Mouse (Mus musculus) thymus, postnatal 25 days (tissue): ENCODE measurements at regions not wholly inside any gene's neighbourhood (a gene's known extent, or its start where the extent isn't known, plus 50 kb on each side); places are given as distances from the start of the nearest gene placed in this dataset.
A peak's percentile ranks its signal among the peaks of the same experiment; 100 is the strongest.
"Not testable (repeated sequence)": the region's sequence is repeated elsewhere in the genome, so short reads cannot be mapped to it uniquely, and the experiment has no call there.

Experiments used
- DNase-seq: peaks from one replicate; pipeline ENCODE4 v3.0.0; 2022

DNA sequence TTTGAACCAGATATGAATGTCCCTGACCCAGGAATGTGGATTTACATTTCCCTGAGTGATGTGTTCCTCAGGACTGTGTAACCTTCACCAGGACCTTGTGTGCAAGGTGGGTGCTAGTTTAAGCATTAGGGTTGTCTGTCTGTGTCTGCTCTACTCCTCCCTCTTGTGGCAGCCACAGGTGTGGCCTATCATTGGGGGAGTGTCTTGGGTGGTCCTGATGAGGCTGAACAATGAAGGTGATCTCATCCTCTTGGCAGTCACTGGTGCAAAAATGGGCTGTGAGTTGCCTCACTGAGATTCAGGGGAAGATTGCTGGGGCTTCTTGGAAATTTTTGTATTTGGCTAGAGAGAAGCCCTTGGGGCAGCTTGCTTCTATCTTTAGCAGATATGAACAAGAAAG is 179.4 kb upstream of the Ube2e1 start:
- peak; percentile 53 for DNase-seq

- no peak for DNase-seq
These were observed 176.6 kb upstream of the Ube2e1 start for GRCm38 (mm10) chr14:18508359-18508647.

DNA sequence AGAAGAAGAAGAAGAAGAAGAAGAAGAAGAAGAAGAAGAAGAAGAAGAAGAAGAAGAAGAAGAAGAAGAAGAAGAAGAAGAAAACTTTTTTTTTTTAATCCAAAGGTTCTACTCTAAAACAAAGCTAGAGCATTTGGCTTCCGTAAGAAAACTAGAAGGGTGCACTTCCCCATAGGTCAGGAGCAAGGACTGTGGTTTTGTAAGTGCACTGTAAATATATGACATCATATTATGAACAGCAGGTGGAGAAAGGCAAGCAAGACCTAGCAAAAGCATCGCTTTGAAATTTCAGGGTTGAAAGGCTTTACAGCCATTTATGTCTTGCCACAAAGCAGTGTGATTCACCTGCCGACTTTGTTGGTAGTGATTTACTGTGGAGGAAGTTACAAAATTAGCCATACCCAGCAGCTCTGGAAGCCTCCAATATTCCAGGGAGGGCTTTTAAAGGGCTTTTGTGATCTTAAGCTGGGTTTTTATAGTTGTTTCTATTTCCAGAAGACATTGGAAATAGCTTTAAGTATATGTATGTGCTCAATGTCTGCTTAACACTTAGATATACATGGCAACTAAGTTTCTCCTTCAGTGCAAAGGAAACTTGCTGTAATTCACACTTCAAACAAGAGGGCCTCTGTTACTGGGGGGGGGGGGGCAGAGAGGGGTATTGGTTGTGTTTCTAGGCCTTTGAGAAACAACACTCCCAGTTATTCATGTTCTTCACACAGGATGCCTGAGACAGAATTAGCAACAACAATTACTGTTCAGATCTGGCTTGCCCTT is 176.1 kb upstream of the Ube2e1 start:
- no peak for DNase-seq

GRCm38 (mm10) chr14:18506168-18506567 is 174.5 kb upstream of the Ube2e1 start:
- DNase-seq = peak; percentile 25

DNA sequence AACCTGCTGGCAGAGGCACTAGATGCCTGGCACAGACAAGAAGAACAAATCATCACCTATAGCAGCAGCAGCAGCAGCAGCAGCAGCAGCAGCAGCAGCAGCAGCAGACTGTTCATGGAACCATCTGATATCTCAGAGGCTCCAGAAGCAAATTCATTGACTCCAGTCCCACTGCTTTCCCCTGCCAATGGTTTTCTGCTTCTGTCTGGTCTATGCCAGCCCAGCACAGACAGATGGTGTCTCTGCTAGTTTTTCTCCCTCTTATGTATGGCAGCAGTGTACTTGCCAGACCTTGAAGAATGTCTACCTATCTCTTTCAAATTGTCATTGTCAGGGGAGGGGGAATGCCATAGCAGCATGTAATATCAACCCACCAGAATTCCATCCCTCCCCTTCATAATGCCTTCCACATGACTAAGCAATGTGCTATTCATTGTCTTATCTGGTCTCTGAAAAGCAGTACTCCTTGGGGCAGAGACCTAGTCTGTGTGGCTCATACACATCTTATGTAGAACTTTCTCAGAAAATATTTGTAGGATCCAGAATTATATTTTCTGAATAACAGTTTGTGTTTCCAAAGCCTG is 168.7 kb upstream of the Ube2e1 start:
- no peak for DNase-seq

DNA sequence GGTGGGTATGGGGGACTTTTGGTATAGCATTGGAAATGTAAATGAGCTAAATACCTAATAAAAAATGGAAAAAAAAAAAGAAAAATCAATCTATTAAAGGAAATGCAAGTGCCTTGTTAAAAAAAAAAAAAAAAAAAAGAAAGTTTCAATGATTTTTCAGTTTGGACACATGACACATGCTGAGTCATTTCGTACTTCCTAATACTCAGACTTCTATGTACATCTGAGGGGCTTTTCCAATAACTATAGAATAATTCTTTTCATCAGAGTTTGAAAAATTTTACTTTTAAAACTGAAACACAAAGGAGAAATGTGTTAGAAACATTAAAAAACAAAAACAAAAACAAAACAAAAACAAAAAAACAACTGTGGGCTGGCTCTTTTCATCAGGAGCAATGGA is 162.4 kb upstream of the Ube2e1 start:
- no peak for DNase-seq

DNA sequence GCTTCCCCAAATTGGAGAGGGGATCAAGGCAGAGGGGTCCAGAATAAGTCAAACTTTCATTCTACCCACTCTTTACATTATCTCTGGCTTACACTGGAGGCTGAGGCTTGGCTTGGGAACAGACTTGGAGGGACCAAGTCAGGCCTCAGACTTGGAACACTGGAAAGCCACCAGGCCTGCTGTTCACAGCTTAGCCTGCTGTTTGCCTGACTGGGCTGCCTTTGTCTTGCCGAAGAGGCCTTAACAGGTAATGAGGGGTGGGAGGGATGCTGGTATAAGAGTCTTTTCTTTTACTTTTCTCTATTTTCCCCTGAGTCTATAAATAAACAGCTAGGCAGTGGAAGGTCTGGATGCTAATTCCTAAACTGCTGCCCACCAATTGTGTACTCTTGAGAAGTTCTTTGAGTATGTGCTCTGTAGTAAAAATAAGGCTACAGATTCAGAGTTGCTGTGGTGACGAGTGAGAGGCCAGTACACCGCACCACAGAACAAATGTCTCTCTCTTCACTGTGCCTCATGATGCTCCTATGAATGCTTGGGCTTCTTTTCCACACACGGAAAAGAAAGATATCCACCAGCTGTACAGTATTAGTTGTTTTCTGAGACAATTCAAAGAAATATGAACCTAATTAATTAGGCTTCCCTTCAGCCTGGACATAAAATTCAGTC is 154.6 kb upstream of the Ube2e1 start:
- DNase-seq = no peak

GRCm38 (mm10) chr14:18485526-18485925 is 153.9 kb upstream of the Ube2e1 start:
- no peak for DNase-seq

GRCm38 (mm10) chr14:18476795-18477320 is 145.2 kb upstream of the Ube2e1 start:
- DNase-seq = no peak

DNA sequence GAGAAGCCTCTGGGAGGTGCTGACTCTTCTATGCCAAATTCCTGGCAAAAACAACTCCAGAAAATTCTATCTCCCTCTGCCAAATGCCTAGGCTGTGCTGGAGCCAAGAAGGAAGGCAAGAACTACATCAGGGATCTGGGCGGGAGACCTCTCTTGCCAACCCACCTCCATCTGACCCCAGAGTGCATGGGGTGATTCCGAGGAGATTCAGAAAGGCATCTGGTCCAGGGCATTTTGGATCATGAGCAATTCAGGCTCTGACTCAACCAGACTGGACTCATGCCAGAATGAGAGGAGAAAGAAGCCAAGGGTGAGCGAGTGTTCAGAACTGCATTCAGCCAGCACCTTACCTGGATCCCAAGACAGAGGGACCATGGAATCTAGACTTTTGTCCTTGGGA is 137.0 kb upstream of the Ube2e1 start:
- no peak for DNase-seq

- not testable (repeated sequence) for DNase-seq
These were observed 135.2 kb upstream of the Ube2e1 start for GRCm38 (mm10) chr14:18466864-18467263.

DNA sequence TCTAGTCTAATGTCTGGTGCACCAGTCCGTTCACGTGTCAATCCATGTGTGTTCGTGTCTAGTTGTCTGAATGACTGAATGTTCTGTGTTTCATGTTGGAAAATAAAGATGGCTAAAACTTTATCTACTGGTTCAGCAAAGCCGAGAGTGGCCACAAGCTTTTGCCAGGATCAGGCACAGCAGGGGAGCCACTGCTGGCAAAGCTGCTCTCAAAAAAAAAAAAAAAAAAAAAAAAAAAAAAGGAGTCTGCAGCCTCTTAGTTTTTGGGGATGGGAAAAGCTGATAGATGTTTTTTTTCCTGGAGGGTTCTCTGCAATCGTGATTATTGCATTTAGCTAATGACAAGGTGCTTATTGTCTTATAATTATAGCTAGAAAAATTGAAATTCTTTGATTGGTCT is 132.5 kb upstream of the Ube2e1 start:
- not testable (repeated sequence) for DNase-seq

DNA sequence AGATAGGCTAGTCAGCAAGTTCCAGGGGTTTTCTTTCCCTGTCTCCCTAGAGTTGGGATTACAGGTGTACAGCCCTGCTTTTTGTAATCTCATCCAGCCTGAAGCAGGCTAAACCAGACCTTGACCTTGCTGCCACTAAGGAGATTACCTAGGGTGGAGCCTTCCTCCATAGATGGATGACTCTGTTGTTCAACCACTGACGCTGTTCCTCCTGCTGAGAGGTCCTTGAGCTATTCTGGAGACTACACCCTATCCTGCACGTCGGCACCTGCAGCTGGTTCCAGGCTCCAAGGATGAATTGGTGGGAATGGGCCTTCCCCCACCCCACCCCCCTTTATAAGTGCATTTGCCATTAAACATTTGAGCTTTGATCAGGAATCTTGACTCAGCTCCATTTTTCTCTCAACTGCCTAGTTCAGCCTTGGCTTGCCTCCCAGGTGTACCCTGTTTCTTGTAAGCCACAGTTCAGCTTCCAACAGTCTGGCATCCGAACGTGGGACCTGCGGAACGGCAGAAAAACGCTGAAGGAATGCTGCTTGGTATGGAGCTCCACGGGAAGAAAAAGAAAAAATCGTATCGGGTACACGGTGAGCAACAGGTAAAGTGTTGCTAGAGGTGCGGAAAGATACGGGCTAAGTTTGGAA is 131.7 kb upstream of the Ube2e1 start:
- DNase-seq = no peak

GRCm38 (mm10) chr14:18462381-18462780 is 130.7 kb upstream of the Ube2e1 start:
- DNase-seq = no peak

- DNase-seq = no peak
These were observed 117.0 kb upstream of the Ube2e1 start for GRCm38 (mm10) chr14:18448666-18449065.

DNA sequence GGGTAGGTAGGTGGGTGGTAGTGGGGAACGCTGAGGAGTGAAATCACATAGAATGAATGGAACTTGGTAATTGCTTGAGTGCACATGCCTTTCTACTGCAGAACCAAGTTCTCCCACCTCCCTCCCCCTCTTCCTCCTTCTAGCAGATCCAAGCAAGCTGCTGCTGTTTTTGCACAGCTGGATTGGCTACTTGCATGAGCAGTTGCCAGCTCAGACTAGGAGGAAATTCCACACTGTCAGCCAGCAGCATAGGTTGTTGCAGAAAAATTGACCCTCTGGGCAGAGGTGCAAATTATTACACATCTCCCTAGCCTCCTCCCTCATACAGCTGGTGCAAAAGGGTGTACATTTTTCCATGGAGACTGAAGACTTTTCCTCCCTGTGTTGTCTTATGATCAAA is 112.8 kb upstream of the Ube2e1 start:
- no peak for DNase-seq

GRCm38 (mm10) chr14:18428968-18429367 is 97.3 kb upstream of the Ube2e1 start:
- not testable (repeated sequence) for DNase-seq

GRCm38 (mm10) chr14:18425887-18426286 is 94.2 kb upstream of the Ube2e1 start:
- no peak for DNase-seq

DNA sequence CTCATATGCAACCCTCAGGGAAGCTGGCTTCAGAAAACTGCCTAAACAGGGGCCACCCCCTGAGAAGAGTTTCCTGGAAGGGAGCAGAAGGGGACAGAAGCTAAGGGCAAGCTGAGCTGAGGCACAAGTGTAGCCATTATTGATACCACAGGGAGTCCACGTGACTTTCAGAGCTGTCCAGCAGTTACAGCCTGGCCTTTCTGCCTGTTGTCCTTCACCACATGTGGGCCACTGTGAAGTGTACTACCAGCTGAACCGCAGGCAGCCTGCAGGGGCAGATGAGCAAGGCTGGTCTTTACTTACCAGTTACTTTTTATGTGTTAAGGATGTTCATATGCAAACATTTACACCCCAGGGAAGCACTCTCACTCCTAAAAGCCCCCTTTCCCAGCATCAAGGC is 85.2 kb upstream of the Ube2e1 start:
- DNase-seq = no peak

DNA sequence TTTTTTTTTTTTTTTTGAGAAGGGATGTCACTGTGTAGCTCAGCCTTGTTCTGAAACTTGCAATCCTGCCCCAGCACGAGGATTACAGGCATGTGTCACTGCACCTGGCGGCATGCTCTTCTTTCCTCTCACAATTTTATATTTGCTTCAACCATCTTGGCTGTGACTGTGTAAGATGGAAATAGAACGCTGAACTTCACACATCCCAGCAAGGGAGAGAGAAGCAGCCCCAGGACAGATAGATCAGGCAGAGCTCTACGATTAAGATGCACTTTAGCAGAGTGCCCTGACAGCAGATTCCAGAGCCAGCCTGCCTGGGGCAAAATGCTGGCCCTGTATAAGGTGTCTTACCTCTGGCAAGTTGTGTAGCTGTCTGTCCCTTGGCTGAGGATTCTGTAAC is 84.7 kb upstream of the Ube2e1 start:
- no peak for DNase-seq

- DNase-seq = no peak
These were observed 67.3 kb upstream of the Ube2e1 start for GRCm38 (mm10) chr14:18398953-18399352.

DNA sequence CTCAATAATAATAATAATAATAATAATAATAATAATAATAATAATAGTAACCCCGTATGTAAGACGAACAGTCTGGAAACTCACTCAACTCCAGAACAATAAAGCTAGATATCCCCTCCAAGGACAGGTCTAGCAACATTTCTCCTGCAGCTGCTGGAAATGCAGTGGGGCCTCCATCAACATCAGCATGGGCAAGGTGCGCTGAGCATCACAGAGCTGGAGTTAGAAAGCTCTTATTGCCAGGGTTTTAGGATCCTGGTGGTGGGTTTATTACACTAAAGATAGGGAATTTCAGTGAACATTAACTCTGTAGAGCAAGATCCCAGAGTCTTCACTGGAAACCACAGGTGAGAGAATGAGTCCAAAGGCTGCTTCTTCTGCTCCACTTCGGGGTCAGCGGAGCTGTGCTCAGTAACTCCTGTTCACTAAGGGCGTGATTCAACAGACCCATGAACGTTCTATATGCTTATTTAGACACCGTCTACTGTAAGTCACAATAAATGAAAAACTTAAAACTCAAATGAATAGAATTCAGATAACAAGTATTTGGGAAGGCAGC is 64.6 kb upstream of the Ube2e1 start:
- DNase-seq = no peak

DNA sequence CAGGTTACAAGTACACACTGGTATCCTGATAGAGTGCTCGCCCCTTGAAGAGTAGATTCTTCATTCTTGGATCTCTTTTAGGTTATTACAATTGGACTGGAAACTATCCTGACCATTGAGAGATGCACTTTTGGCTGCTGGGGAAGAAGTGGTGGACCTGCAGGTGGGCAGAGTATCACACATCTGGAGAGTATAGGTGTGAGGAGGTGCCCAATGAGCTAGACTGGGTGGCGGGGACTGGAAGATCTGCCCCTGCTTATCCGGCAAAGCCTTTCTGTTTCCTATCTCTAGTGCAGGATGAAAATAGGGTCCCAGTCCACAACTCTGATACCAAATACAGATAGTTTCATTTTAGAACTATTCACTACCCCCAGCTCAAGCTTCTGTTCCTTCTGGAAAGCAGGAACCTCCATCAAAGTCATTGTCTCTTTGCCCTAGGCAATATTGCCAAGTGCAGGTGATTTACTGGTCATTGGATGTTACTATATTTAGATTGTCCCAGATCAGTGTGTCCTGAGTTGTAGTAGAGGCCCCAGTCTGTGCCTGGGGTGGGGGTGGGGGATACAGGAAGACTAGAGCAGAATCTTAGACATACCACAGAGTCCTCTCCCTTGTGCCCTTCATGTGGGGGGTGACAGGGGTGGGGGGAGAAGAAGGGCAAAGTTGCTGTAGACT is 62.5 kb upstream of the Ube2e1 start:
- no peak for DNase-seq
